Mouse (Mus musculus): Measurements from ENCODE around the gene Tlcd1.
A peak's percentile ranks its signal among the peaks of the same experiment; 100 is the strongest.
"Not testable (repeated sequence)": the region's sequence is repeated elsewhere in the genome, so short reads cannot be mapped to it uniquely, and the experiment has no call there.

Gene Tlcd1

GRCm38 (mm10) chr11:78176402-78176862 lies at the start of gene Tlcd1, which contains the start of gene Nek8:
Gene Tlcd1 (plus strand): TSS chr11:78176711.
Gene Nek8 (minus strand): TSS chr11:78176675.
- DNase-seq = peak; percentile 99

GRCm38 (mm10) chr11:78126739-78127138 lies 49.8 kb upstream of the Tlcd1 start:
- DNase-seq = no peak

GRCm38 (mm10) chr11:78129458-78129857 lies 47.1 kb upstream of the Tlcd1 start:
- DNase-seq = no peak

- no peak for DNase-seq
Observed at GRCm38 (mm10) chr11:78133915-78134314, 42.6 kb upstream of the Tlcd1 start.

GRCm38 (mm10) chr11:78134344-78134743 lies 42.2 kb upstream of the Tlcd1 start:
- DNase-seq = no peak

- not testable (repeated sequence) for DNase-seq
Observed at GRCm38 (mm10) chr11:78135314-78135713, 41.2 kb upstream of the Tlcd1 start.

GRCm38 (mm10) chr11:78136132-78136531 lies 40.4 kb upstream of the Tlcd1 start:
- DNase-seq = no peak

- no peak for DNase-seq
Observed at GRCm38 (mm10) chr11:78137584-78137983, 38.9 kb upstream of the Tlcd1 start.

- DNase-seq = no peak
Observed at GRCm38 (mm10) chr11:78138023-78138422, 38.5 kb upstream of the Tlcd1 start.

- DNase-seq = no peak
Observed at GRCm38 (mm10) chr11:78140665-78141064, 35.8 kb upstream of the Tlcd1 start.

GRCm38 (mm10) chr11:78143520-78143919 lies 33.0 kb upstream of the Tlcd1 start:
- DNase-seq = no peak

- no peak for DNase-seq
Observed at GRCm38 (mm10) chr11:78146168-78146567, 30.3 kb upstream of the Tlcd1 start.

GRCm38 (mm10) chr11:78146707-78147543 lies 29.6 kb upstream of the Tlcd1 start:
- DNase-seq = no peak

GRCm38 (mm10) chr11:78151161-78151560 lies 25.4 kb upstream of the Tlcd1 start:
- DNase-seq = no peak

GRCm38 (mm10) chr11:78152299-78153231 lies 23.9 kb upstream of the Tlcd1 start:
- peak; percentile 57 for DNase-seq

- DNase-seq = no peak
Observed at GRCm38 (mm10) chr11:78153778-78154177, 22.7 kb upstream of the Tlcd1 start.

GRCm38 (mm10) chr11:78155674-78156073 lies 20.8 kb upstream of the Tlcd1 start:
- no peak for DNase-seq

- DNase-seq = no peak
Observed at GRCm38 (mm10) chr11:78156156-78156699, 20.3 kb upstream of the Tlcd1 start.

- DNase-seq = peak; percentile 79
Observed at GRCm38 (mm10) chr11:78159096-78159495, 17.4 kb upstream of the Tlcd1 start.

- no peak for DNase-seq
Observed at GRCm38 (mm10) chr11:78159557-78159956, 17.0 kb upstream of the Tlcd1 start.

- DNase-seq = no peak
Observed at GRCm38 (mm10) chr11:78160171-78160570, 16.3 kb upstream of the Tlcd1 start.

- DNase-seq = no peak
Observed at GRCm38 (mm10) chr11:78160675-78161074, 15.8 kb upstream of the Tlcd1 start.

- no peak for DNase-seq
Observed at GRCm38 (mm10) chr11:78161169-78161568, 15.3 kb upstream of the Tlcd1 start.

Data from kidney, adult 18-20 months (tissue).